Mouse (Mus musculus) B cell, adult 2 months (primary cell): ENCODE measurements around the gene Ybx2.
A peak's percentile ranks its signal among the peaks of the same experiment; 100 is the strongest.

Experiments used
- DNase-seq, 2 experiments: peaks; one replicate each; pipeline ENCODE4 v3.0.0; 2022

Gene Ybx2

GRCm38 (mm10) chr11:69935137-69935879 lies at the start of gene Ybx2:
Gene Ybx2, plus strand, starts transcription at chr11:69935796.
- DNase-seq: peak; percentile 88 to 90

- no peak for DNase-seq
Observed at GRCm38 (mm10) chr11:69886907-69887635, 48.5 kb upstream of the Ybx2 start.

GRCm38 (mm10) chr11:69891482-69891881 lies 44.1 kb upstream of the Ybx2 start:
- no peak for DNase-seq

- peak; percentile 77 to 82 for DNase-seq
Observed at GRCm38 (mm10) chr11:69894671-69895070, 40.9 kb upstream of the Ybx2 start.

- peak; percentile 63 to 65 for DNase-seq
Observed at GRCm38 (mm10) chr11:69895291-69895690, 40.3 kb upstream of the Ybx2 start, which contains the start of gene Acap1. Gene Acap1, minus strand, starts transcription at chr11:69895539.

- DNase-seq: no peak
Observed at GRCm38 (mm10) chr11:69899870-69900269, 35.7 kb upstream of the Ybx2 start.

- peak; percentile 87 to 90 for DNase-seq
Observed at GRCm38 (mm10) chr11:69900471-69901405, 34.9 kb upstream of the Ybx2 start, which contains the start of the genes 2810408A11Rik and Neurl4. Gene 2810408A11Rik, minus strand, starts transcription at chr11:69900987. Gene Neurl4, plus strand, starts transcription at chr11:69901072.

- DNase-seq: peak; percentile 85
Observed at GRCm38 (mm10) chr11:69901406-69901846, 34.2 kb upstream of the Ybx2 start.

- no peak for DNase-seq
Observed at GRCm38 (mm10) chr11:69901993-69902392, 33.6 kb upstream of the Ybx2 start.

GRCm38 (mm10) chr11:69902972-69903371 lies 32.6 kb upstream of the Ybx2 start:
- DNase-seq: no peak

- DNase-seq: no peak
Observed at GRCm38 (mm10) chr11:69904311-69904710, 31.3 kb upstream of the Ybx2 start.

- DNase-seq: no peak
Observed at GRCm38 (mm10) chr11:69908645-69909044, 27.0 kb upstream of the Ybx2 start.

GRCm38 (mm10) chr11:69909174-69909573 lies 26.4 kb upstream of the Ybx2 start:
- DNase-seq: no peak

GRCm38 (mm10) chr11:69910177-69910576 lies 25.4 kb upstream of the Ybx2 start:
- no peak for DNase-seq

- DNase-seq: no peak
Observed at GRCm38 (mm10) chr11:69910781-69911560, 24.6 kb upstream of the Ybx2 start.

- DNase-seq: no peak
Observed at GRCm38 (mm10) chr11:69911701-69912100, 23.9 kb upstream of the Ybx2 start.

- no peak for DNase-seq
Observed at GRCm38 (mm10) chr11:69912716-69913530, 22.7 kb upstream of the Ybx2 start.

GRCm38 (mm10) chr11:69913554-69914371 lies 21.8 kb upstream of the Ybx2 start, which contains the start of gene Gps2:
Gene Gps2, plus strand, starts transcription at chr11:69913888.
- DNase-seq: peak; percentile 90 to 92

- DNase-seq: no peak
Observed at GRCm38 (mm10) chr11:69914372-69914764, 21.2 kb upstream of the Ybx2 start.

- no peak for DNase-seq
Observed at GRCm38 (mm10) chr11:69914917-69915430, 20.6 kb upstream of the Ybx2 start.
